Mouse (Mus musculus): ENCODE measurements around the gene Trhr2. TPM values are rescaled to one million over a fixed set of nuclear protein-coding genes. Genes with fewer than 3 reads are reported as not detected.

The Trhr2 gene
- polyA plus RNA-seq, 1 experiment from 2014 or later, result not detected

DNA sequence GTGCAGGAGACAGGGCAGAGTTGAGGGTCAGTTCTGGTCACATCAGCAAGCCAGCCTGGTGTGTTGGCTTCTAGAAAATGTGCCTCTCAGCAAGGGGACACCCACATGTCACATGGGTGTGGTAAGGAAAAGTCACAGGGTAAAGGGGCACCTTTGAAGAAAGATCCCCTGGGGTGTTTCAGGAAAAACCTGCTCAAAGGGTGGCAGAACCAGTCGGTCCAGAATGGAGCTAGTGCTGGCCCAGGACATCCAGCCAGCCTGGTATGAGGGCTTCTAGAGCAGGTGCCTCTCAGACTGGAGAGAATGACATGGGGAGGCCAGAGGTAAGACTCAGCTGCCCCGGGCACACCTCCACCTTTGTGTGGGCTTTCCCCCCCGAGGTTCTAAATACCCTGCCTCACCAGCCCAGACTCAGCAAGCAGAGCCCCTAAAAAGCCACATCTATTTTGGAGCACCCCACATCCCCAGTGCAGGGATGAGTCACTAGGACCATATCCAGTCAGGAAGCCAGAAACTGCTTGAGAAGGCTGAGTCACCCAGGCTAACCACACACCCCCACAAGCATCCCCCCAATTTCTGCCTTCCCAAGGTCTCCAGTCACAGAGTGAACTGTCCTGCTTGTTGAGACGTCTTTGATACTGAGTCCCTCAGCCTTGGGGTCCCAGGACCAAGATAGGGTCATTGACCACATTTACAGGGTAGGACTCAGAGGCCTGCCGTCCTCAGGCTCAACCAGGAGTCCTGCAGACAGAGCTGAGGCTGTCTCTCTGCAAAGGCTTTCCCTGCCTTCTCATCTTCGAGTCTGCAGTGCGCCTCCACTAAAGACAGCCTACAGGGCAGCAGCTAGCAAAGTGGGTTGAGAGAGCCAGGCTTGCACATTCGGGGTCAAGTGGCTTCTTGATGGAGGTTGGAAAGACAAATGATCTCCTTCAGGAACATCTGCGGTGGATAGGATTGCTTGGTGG lies 4.6 kb downstream of the Trhr2 start:
- no peak for ATAC-seq (ENCODE audit: insufficient read depth)
- 47% methylated on average over 9 of the region's 9 CpGs for WGBS
- H3K27me3 ChIP-seq (ENCODE audit: insufficient read depth, low read length), result 0 out of 2 replicates have a peak, but pooled peaks cover 3% of the 10 kb centered on the region
- H3K9ac ChIP-seq, result no peak overlapping the region
- TF ChIP-seq CTCF (IDR thresholded peaks at IDR 0.05; ENCODE audit: low read depth), result no peak
- no peak overlapping the region for H3K27ac ChIP-seq (ENCODE audit: low read depth)
- H3K36me3 ChIP-seq (ENCODE audit: insufficient read depth), result no peaks in the 10 kb centered on the region
- no peak overlapping the region for H3K4me3 ChIP-seq (ENCODE audit: low read depth, low read length)
- DNase-seq, result no peak
- H3K9me3 ChIP-seq (ENCODE audit: low read depth, low read length), result no peaks in the 10 kb centered on the region
- H3K4me2 ChIP-seq, result no peak overlapping the region
- H3K4me1 ChIP-seq (ENCODE audit: insufficient read depth), result no peaks in the 10 kb centered on the region

- peaks cover 3% of the 10 kb centered on the region; the same call in 1 of the 2 replicates for H3K4me1 ChIP-seq (ENCODE audit: insufficient read depth)
- no peak overlapping the region for H3K4me2 ChIP-seq
- peaks cover 6% of the 10 kb centered on the region; the same call in 1 of the 2 replicates for H3K27me3 ChIP-seq (ENCODE audit: insufficient read depth, low read length)
- H3K27ac ChIP-seq (ENCODE audit: low read depth), result no peak overlapping the region
- H3K9me3 ChIP-seq (ENCODE audit: low read depth, low read length), result no peaks in the 10 kb centered on the region
- H3K4me3 ChIP-seq (ENCODE audit: low read depth, low read length), result no peak overlapping the region
- H3K9ac ChIP-seq, result no peak overlapping the region
- no peak for TF ChIP-seq CTCF (IDR thresholded peaks at IDR 0.05; ENCODE audit: low read depth)
- H3K36me3 ChIP-seq (ENCODE audit: insufficient read depth), result no peaks in the 10 kb centered on the region
- DNase-seq (no peak), ATAC-seq (ENCODE audit: insufficient read depth) (no peak)
- 64% methylated on average over 8 of the region's 8 CpGs for WGBS
These were observed 6.4 kb downstream of the Trhr2 start for GRCm38 (mm10) chr8:122354157-122354556.

DNA sequence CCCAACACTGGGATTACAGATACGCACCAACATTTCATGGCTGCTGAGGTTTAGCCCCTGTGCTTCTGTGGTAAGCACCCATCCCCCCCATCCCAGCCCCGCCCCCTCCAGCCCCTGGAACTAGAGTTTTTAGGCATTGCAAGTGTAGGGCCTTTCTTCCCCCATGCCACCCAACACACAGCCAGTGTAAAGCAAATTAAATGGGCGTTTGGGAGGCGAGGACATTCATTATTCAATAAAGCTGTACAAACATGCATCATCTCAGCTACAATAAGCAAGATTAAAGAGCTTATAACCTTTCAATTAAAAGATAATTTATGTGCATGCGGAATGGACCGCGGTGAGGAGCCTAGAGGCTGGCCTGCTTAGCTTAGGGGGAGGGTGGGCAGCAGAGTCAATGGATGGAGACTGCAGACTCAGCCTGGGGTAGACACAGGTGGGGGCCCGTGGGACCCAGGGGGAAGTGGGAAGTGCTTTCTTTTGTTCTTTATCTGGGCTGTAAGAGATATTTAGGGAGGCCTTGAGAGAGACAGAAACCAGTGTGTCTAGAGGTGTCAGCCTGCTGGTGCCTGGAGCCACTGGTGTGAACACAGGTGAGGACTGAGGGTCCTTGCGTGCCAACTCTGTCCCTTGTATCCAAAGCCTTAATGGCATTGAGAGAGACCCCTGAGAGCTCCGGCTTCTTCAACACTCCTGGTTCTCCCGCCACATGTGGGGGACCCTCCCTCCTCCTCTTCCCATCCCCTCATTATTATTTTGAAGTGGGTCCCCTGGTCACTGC lies 10.0 kb downstream of the Trhr2 start:
- no peak for ATAC-seq (ENCODE audit: insufficient read depth)
- H3K4me2 ChIP-seq, result no peak overlapping the region
- peaks cover 3% of the 10 kb centered on the region; the same call in 1 of the 2 replicates for H3K4me1 ChIP-seq (ENCODE audit: insufficient read depth)
- H3K27ac ChIP-seq (ENCODE audit: low read depth), result no peak overlapping the region
- no peak for TF ChIP-seq CTCF (IDR thresholded peaks at IDR 0.05; ENCODE audit: low read depth)
- H3K36me3 ChIP-seq (ENCODE audit: insufficient read depth), result no peaks in the 10 kb centered on the region
- H3K9ac ChIP-seq, result no peak overlapping the region
- 31% methylated on average over 11 of the region's 11 CpGs for WGBS
- no peak overlapping the region for H3K4me3 ChIP-seq (ENCODE audit: low read depth, low read length)
- H3K9me3 ChIP-seq (ENCODE audit: low read depth, low read length), result no peaks in the 10 kb centered on the region
- no peak for DNase-seq
- H3K27me3 ChIP-seq (ENCODE audit: insufficient read depth, low read length), result peaks cover 5% of the 10 kb centered on the region; the same call in 1 of the 2 replicates

DNA sequence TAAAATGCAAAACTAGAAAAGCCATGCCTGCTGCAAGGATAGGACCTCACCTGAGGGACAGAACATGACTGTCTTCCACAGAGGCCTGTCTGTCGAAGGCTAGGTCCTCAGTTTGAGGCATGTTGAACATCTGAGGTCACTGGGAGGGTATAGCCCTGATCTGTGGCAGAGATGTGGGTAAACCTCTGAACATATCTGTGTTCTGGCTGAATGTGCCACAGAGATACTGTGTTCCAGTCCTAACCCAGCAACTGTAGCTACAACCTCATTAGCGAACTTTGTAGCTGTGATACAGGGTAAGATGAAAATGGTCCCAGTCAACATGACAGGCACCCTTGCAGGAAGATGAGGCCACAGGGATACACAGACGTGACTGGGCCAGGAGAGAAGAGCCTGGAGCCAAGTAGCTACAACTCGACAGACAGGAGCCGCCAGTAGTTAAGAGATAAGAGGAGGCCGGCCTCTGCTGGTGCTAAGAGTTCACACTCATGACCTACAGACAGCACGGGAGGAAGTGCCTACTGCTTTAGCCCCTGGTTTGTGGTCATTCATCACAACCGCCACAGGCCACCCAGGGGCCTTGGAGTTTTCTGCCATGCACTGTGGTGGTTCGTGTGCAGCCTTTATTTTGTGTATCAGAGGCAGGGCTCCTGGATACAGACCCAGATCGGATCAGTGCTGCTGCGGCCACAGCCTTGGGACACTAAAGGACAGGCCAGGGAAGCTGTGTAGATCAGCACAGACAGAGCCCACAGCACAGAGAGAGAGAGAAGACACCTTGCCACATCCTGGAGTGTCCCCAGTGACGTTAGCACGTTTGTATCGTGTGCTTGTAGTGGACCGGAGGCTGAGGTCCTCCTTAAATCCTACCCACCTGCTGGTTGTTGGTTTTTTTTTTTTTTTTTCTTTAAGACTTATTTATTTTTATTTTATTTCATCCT lies 10.9 kb downstream of the Trhr2 start:
- DNase-seq (no peak), ATAC-seq (ENCODE audit: insufficient read depth) (no peak)
- Histone ChIP-seq H3K4me3 (ENCODE audit: low read depth, low read length) (no peak overlapping the region), H3K9ac (no peak overlapping the region), H3K27ac (ENCODE audit: low read depth) (no peak overlapping the region), H3K9me3 (ENCODE audit: low read depth, low read length) (no peaks in the 10 kb centered on the region), H3K27me3 (ENCODE audit: insufficient read depth, low read length) (peaks cover 12% of the 10 kb centered on the region; the same call in 1 of the 2 replicates), H3K4me1 (ENCODE audit: insufficient read depth) (peaks cover 4% of the 10 kb centered on the region; the same call in 1 of the 2 replicates), H3K4me2 (no peak overlapping the region), H3K36me3 (ENCODE audit: insufficient read depth) (no peaks in the 10 kb centered on the region)
- 20% methylated on average over 15 of the region's 15 CpGs for WGBS
- TF ChIP-seq CTCF (IDR thresholded peaks at IDR 0.05; ENCODE audit: low read depth), result no peak

DNA sequence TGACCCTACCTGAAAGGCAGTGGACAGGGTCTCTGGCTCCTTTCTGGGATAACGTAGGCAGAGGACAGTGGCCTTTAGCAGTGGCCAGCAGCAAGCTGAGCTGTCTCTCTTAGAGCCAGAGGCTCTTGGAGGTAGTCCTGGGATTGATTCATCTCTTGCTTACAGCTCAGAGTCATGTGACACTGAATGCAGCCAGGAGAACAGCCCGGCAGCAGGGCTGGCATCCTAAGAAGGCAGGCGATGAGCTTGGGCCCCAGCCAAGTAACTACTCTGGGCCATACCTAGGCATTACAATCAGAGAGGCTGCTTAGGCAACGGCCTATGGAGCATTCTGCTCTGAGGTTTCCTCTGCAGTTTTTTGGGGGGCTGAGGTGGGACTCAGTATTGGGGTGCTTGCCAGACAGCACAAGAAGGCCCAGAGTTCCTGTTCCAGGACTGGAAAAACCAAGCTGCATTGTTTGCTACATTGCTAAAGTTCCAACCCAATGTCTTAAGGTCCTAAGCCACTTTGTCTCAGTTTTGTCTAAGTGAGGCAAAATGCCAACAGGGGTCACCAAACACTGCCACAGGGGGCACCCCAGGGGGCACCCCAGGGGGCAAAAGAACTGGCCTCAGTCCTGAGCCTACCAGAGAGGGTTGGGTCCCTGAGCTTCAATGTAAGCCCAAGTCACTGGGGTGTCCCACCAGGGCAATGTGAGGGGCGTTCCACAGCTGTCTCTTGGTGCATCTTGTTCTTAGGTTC lies 12.6 kb downstream of the Trhr2 start:
- ATAC-seq (ENCODE audit: insufficient read depth) (no peak), DNase-seq (no peak)
- no peak overlapping the region for H3K27ac ChIP-seq (ENCODE audit: low read depth)
- H3K4me2 ChIP-seq, result no peak overlapping the region
- H3K4me3 ChIP-seq (ENCODE audit: low read depth, low read length), result no peak overlapping the region
- 64% methylated on average over 5 of the region's 5 CpGs for WGBS
- no peaks in the 10 kb centered on the region for H3K9me3 ChIP-seq (ENCODE audit: low read depth, low read length)
- H3K27me3 ChIP-seq (ENCODE audit: insufficient read depth, low read length), result peaks cover 24% of the 10 kb centered on the region
- no peaks in the 10 kb centered on the region for H3K36me3 ChIP-seq (ENCODE audit: insufficient read depth)
- no peak overlapping the region for H3K9ac ChIP-seq
- H3K4me1 ChIP-seq (ENCODE audit: insufficient read depth), result peaks cover 11% of the 10 kb centered on the region; the same call in 1 of the 2 replicates
- no peak for TF ChIP-seq CTCF (IDR thresholded peaks at IDR 0.05; ENCODE audit: low read depth)

Measured in lung, embryonic 14.5 days (tissue).